Mouse (Mus musculus) layer of hippocampus, adult 9-10 months (tissue): ENCODE measurements around the gene Eef2k.
"Not testable (repeated sequence)": the region's sequence is repeated elsewhere in the genome, so short reads cannot be mapped to it uniquely, and the experiment has no call there.

Experiments used
- DNase-seq: peaks from one replicate; pipeline ENCODE4 v3.0.0; 2022; ENCODE audit warnings: low spot score

The Eef2k gene

GRCm38 (mm10) chr7:120938206-120938605 is 95.6 kb downstream of the Eef2k start:
- no peak for DNase-seq

- no peak for DNase-seq
These were observed 97.7 kb downstream of the Eef2k start for GRCm38 (mm10) chr7:120940343-120940742.

- DNase-seq = no peak
These were observed 98.6 kb downstream of the Eef2k start for GRCm38 (mm10) chr7:120941214-120941613.

GRCm38 (mm10) chr7:120942506-120942905 is 99.9 kb downstream of the Eef2k start:
- no peak for DNase-seq

GRCm38 (mm10) chr7:120943936-120944509 is 101.4 kb downstream of the Eef2k start:
- DNase-seq = no peak

- not testable (repeated sequence) for DNase-seq
These were observed 111.0 kb downstream of the Eef2k start for GRCm38 (mm10) chr7:120953591-120953990.
